Mouse (Mus musculus) MEL (cell line): Measurements from ENCODE around the gene Zkscan7. TPM values are rescaled to one million over a fixed set of nuclear protein-coding genes. Genes with fewer than 3 reads are reported as not detected.

Experiments
- DNase-seq: peaks from one replicate; pipeline ENCODE4 v3.0.0; 2011; ENCODE audit warnings: low read depth, low spot score
- H3K27ac ChIP-seq: 2 replicates; pipeline ENCODE4 v1.5.1; 2012; ENCODE audit warnings: low read depth, mild to moderate bottlenecking, control low read depth, low read length, moderate library complexity; ENCODE audit not compliant: control insufficient read depth
- H3K27me3 ChIP-seq, 2 experiments: fragments of 150-350 bp in 1 of 2; sonication (generic) in 1 of 2; 2 replicates each; pipeline ENCODE4 v1.6.1; 2012; ENCODE audit warnings: low read length in 2 of 2, mild to moderate bottlenecking in 2 of 2, improper control_type of control experiment in 1 of 2, moderate library complexity in 1 of 2; ENCODE audit not compliant: insufficient read depth in 2 of 2, control insufficient read depth in 1 of 2
- H3K36me3 ChIP-seq, 2 experiments: 2 replicates each; pipeline ENCODE4 v1.6.1; 2012 to 2014; ENCODE audit warnings: low read length in 2 of 2, improper control_type of control experiment in 1 of 2, inconsistent platforms in 1 of 2, mild to moderate bottlenecking in 1 of 2; ENCODE audit not compliant: insufficient read depth in 2 of 2, control insufficient read depth in 1 of 2
- H3K4me1 ChIP-seq, 2 experiments: fragments of 150-350 bp in 1 of 2; sonication (generic) in 1 of 2; 2 replicates each; pipeline ENCODE4 v1.6.1; 2012; ENCODE audit warnings: low read length in 2 of 2, improper control_type of control experiment in 1 of 2, mild to moderate bottlenecking in 1 of 2; ENCODE audit not compliant: insufficient read depth in 2 of 2, control insufficient read depth in 1 of 2
- H3K4me3 ChIP-seq, 2 experiments: fragments of 150-350 bp in 1 of 2; sonication (generic) in 1 of 2; 2 replicates each; pipeline ENCODE4 v1.5.1; 2012; ENCODE audit warnings: low read depth in 2 of 2, low read length in 2 of 2, mild to moderate bottlenecking in 2 of 2, moderate library complexity in 2 of 2, control low read depth in 1 of 2, improper control_type of control experiment in 1 of 2; ENCODE audit not compliant: control insufficient read depth in 1 of 2, insufficient read depth in 1 of 2
- H3K79me2 ChIP-seq: 2 replicates; pipeline ENCODE4 v1.6.1; 2012; ENCODE audit warnings: mild to moderate bottlenecking, low read length, moderate library complexity; ENCODE audit not compliant: control insufficient read depth, poor library complexity, insufficient read depth
- H3K9ac ChIP-seq: 2 replicates; pipeline ENCODE4 v1.6.1; 2012; ENCODE audit warnings: low read depth, mild to moderate bottlenecking, control low read depth, low read length, moderate library complexity; ENCODE audit not compliant: control insufficient read depth, poor library complexity, severe bottlenecking
- H3K9me3 ChIP-seq: fragments of 150-350 bp; sonication (generic); replicated peaks from 2 replicates; pipeline ENCODE4 v1.6.1; 2012; ENCODE audit warnings: mild to moderate bottlenecking, low read length, improper control_type of control experiment, moderate library complexity; ENCODE audit not compliant: insufficient read depth
- CHD2 ChIP-seq: IDR thresholded peaks from 2 replicates; pipeline ENCODE4 v1.6.1; 2011; ENCODE audit warnings: low read length, improper control_type of control experiment
- E2F4 ChIP-seq: IDR thresholded peaks from 2 replicates; pipeline ENCODE4 v1.6.1; 2011; ENCODE audit warnings: low read depth, low read length, improper control_type of control experiment, borderline replicate concordance
- ELF1 ChIP-seq: IDR thresholded peaks from 2 replicates; pipeline ENCODE4 v1.6.1; 2014; ENCODE audit warnings: low read depth, mild to moderate bottlenecking, inconsistent platforms, low read length, improper control_type of control experiment, moderate library complexity
- MAFK ChIP-seq: IDR thresholded peaks from 2 replicates; pipeline ENCODE4 v1.6.1; 2011; ENCODE audit warnings: low read depth, mild to moderate bottlenecking, low read length, improper control_type of control experiment, borderline replicate concordance
- MEF2A ChIP-seq: IDR thresholded peaks from 2 replicates; pipeline ENCODE4 v1.6.1; 2014; ENCODE audit warnings: low read depth, mild to moderate bottlenecking, inconsistent platforms, low read length, improper control_type of control experiment; ENCODE audit not compliant: poor library complexity, insufficient replicate concordance, severe bottlenecking; ENCODE audit errors: extremely low read depth
- MYB ChIP-seq: IDR thresholded peaks from 2 replicates; pipeline ENCODE4 v1.6.1; 2011; ENCODE audit warnings: mild to moderate bottlenecking, low read depth, low read length, improper control_type of control experiment
- MYC ChIP-seq: IDR thresholded peaks from 2 replicates; pipeline ENCODE4 v1.6.1; 2011; ENCODE audit warnings: low read depth, mild to moderate bottlenecking, low read length, improper control_type of control experiment, moderate library complexity
- POLR2A ChIP-seq, 2 experiments: IDR thresholded peaks; 2 replicates each; pipeline ENCODE4 v1.6.1; 2011 to 2012; ENCODE audit warnings: low read length in 2 of 2, mild to moderate bottlenecking in 2 of 2, control low read depth in 1 of 2, improper control_type of control experiment in 1 of 2, low read depth in 1 of 2, moderate library complexity in 1 of 2; ENCODE audit not compliant: control insufficient read depth in 1 of 2, insufficient read depth in 1 of 2, poor library complexity in 1 of 2
- POLR2AphosphoS5 ChIP-seq: IDR thresholded peaks from 2 replicates; pipeline ENCODE4 v1.6.1; 2012; ENCODE audit warnings: low read depth, borderline replicate concordance, mild to moderate bottlenecking, inconsistent platforms, low read length, moderate library complexity, mixed read lengths
- RAD21 ChIP-seq: IDR thresholded peaks from 2 replicates; pipeline ENCODE4 v1.6.1; 2011; ENCODE audit warnings: mild to moderate bottlenecking, low read depth, low read length, improper control_type of control experiment
- RCOR1 ChIP-seq: IDR thresholded peaks from 2 replicates; pipeline ENCODE4 v1.6.1; 2012; ENCODE audit warnings: low read depth, mild to moderate bottlenecking, inconsistent platforms, low read length, improper control_type of control experiment
- SIN3A ChIP-seq: IDR thresholded peaks from 2 replicates; pipeline ENCODE4 v1.6.1; 2012; ENCODE audit warnings: low read length, improper control_type of control experiment, inconsistent platforms
- SMC3 ChIP-seq: IDR thresholded peaks from 2 replicates; pipeline ENCODE4 v1.6.1; 2011; ENCODE audit warnings: low read depth, low read length, improper control_type of control experiment
- UBTF ChIP-seq: IDR thresholded peaks from 2 replicates; pipeline ENCODE4 v1.6.1; 2012; ENCODE audit warnings: low read depth, mild to moderate bottlenecking, inconsistent platforms, low read length, improper control_type of control experiment, moderate library complexity, borderline replicate concordance; ENCODE audit not compliant: insufficient read depth
- ZC3H11A ChIP-seq: IDR thresholded peaks from 2 replicates; pipeline ENCODE4 v1.6.1; 2012; ENCODE audit warnings: low read depth, mild to moderate bottlenecking, inconsistent platforms, low read length, improper control_type of control experiment
- ZMIZ1 ChIP-seq: IDR thresholded peaks from 2 replicates; pipeline ENCODE4 v1.6.1; 2012; ENCODE audit warnings: low read depth, mild to moderate bottlenecking, inconsistent platforms, low read length, improper control_type of control experiment, moderate library complexity
- ZNF384 ChIP-seq: IDR thresholded peaks from 2 replicates; pipeline ENCODE4 v1.6.1; 2012; ENCODE audit warnings: low read depth, mild to moderate bottlenecking, inconsistent platforms, low read length, improper control_type of control experiment
- polyA plus RNA-seq, 2 experiments: library from polyadenylated mRNA; stranded (reverse) in 1 of 2; unstranded in 1 of 2; fragments of >175 nt in 1 of 2; fragments of >200 nt in 1 of 2; gene quantifications; 2 replicates each; pipeline versions ENCODE4 v1.2.1 to v1.2.4; 2012; ENCODE audit warnings: low replicate concordance in 2 of 2, low read depth in 1 of 2; ENCODE audit not compliant: insufficient read length in 2 of 2, insufficient read depth in 1 of 2, missing spikeins in 1 of 2
- total RNA-seq: library from RNA; depleted of rRNA; stranded (reverse); fragments of 300-350 nt; gene quantifications from 2 replicates; pipeline ENCODE4 v1.2.3, GENCODE M21; 2012

Gene Zkscan7
- total and polyA plus RNA-seq, 3 experiments, result 0.85 to 1.3 TPM; not detected in 1

- DNase-seq, result no peak
- Histone ChIP-seq H3K27ac (no peak overlapping the region), H3K36me3 (no peaks in the 10 kb centered on the region), H3K79me2 (no peaks in the 10 kb centered on the region), H3K9me3 (no peaks in the 10 kb centered on the region), H3K4me3 (no peak overlapping the region), H3K9ac (no peak overlapping the region), H3K4me1 (no peaks in the 10 kb centered on the region), H3K27me3 (no peaks in the 10 kb centered on the region)
- TF ChIP-seq ZNF384 (no peak), E2F4 (no peak), RCOR1 (no peak), MYB (no peak), POLR2A (IDR thresholded peaks at IDR 0.05; ENCODE audit: control insufficient read depth in 1 of 2, insufficient read depth in 1 of 2, low read depth in 1 of 2, low read length in 2 of 2, poor library complexity in 1 of 2) (no peak), RAD21 (no peak), UBTF (no peak), ZC3H11A (no peak), POLR2AphosphoS5 (no peak), MAFK (no peak)
Measured at GRCm38 (mm10) chr9:122902717-122903535, 17.4 kb downstream of the Zkscan7 start.

- Histone ChIP-seq H3K36me3 (no peaks in the 10 kb centered on the region), H3K9me3 (no peaks in the 10 kb centered on the region), H3K9ac (no peak overlapping the region), H3K27me3 (peaks cover 2 to 6% of the 10 kb centered on the region in 2 experiments), H3K4me1 (no peaks in the 10 kb centered on the region), H3K79me2 (no peaks in the 10 kb centered on the region), H3K4me3 (no peak overlapping the region), H3K27ac (no peak overlapping the region)
- no peak for DNase-seq
- no peak for TF ChIP-seq ELF1
- TF ChIP-seq SIN3A, result no peak
- no peak for TF ChIP-seq ZMIZ1
- no peak for TF ChIP-seq ZNF384
Measured at GRCm38 (mm10) chr9:122922436-122922835, 37.0 kb downstream of the Zkscan7 start.

GRCm38 (mm10) chr9:122922936-122923381, 37.5 kb downstream of the Zkscan7 start, which contains the start of gene Zfp105:
Zfp105 (plus strand) TSS chr9:122923072.
- Histone ChIP-seq H3K27me3 (peaks cover 2 to 6% of the 10 kb centered on the region in 2 experiments), H3K4me3 (no peak within 1 kb of the TSS), H3K36me3 (no peaks in the 10 kb centered on the region), H3K27ac (no peak within 1 kb of the TSS), H3K4me1 (no peaks in the 10 kb centered on the region), H3K79me2 (no peaks in the 10 kb centered on the region), H3K9me3 (no peaks in the 10 kb centered on the region), H3K9ac (no peak within 1 kb of the TSS)
- TF ChIP-seq SMC3 (no peak), MEF2A (no peak), CHD2 (no peak), MYC (no peak), SIN3A (no peak), POLR2A (IDR thresholded peaks at IDR 0.05; ENCODE audit: control insufficient read depth in 1 of 2, insufficient read depth in 1 of 2, low read depth in 1 of 2, low read length in 2 of 2, poor library complexity in 1 of 2) (no peak), ZNF384 (no peak)
- no peak for DNase-seq
